Mouse (Mus musculus) lung, adult 2 months (tissue): Measurements from ENCODE around the gene Wdr37.

Source experiments
- CTCF ChIP-seq: fragments of 200-500 bp; IDR thresholded peaks from 2 replicates; pipeline ENCODE4 v1.5.1; 2011; ENCODE audit warnings: mild to moderate bottlenecking, low read length, control low read depth; ENCODE audit not compliant: insufficient read depth
- POLR2A ChIP-seq: fragments of 200-500 bp; IDR thresholded peaks from 2 replicates; pipeline ENCODE4 v1.6.1; 2011; ENCODE audit warnings: low read depth, mild to moderate bottlenecking, control low read depth, low read length, borderline replicate concordance; ENCODE audit errors: extremely low read depth

DNA sequence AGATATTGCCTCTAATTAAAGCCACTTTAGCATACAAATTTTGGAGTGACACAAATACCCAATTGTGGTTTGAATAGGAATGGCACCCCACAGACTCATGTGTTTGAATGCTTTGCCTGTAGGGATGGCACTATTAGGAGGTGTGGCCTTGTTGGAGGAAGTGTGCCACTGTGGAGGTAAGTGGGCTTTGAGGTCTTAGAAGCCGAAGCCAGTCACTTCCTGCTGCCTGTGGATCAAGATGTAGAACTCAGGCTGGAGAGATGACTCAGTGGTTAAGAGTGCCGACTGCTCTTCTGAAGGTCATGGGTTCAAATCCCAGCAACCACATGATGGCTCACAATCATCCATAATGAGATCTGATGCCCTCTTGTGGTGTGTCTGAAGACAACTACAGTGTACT, 30.8 kb downstream of the Wdr37 start:
- TF ChIP-seq CTCF: no peak
- no peak for TF ChIP-seq POLR2A
